Mouse (Mus musculus): ENCODE measurements around the gene Coq8a. TPM values are rescaled to one million over a fixed set of nuclear protein-coding genes. Genes with fewer than 3 reads are reported as not detected.

Coq8a gene
- polyA plus RNA-seq, 1 experiment from 2014 or later = 38.3 TPM

DNA sequence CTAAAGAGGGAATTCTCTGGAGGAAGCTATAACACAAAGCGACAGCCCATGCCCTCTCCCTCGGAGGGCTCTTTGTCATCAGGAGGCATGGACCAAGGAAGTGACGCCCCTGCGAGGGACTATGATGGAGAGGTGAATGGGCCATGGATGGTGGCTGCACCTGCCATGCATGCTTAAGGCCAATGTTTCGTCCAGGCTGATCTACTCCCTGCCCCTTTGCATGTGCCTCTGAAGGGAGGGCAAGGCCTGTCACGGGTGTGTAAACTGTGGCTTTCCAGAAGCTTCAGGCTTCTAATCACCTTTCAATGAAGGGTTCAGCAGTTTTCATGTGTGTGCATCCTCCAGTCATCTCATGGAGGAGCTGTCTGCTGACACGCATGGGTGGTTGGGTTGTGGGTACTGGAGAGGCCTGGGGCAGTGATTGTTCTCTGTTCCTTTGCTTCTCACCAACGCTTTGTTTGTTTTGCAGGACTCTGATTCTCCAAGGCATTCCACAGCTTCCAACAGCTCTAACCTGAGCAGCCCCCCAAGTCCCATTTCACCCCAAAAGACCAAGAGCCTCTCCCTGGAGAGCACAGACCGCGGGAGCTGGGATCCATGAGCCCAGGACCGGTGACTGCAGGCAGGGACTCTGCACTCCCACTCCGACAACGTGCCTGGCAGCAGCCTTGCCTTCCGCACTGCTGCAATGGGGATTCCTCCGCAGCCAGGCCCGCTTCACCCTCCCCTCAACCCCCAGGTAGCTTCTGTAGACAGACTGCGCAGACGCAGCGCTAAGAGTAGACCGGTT is 37.6 kb downstream of the Coq8a start:
- H3K9ac ChIP-seq (ENCODE audit: low read length) = no peak overlapping the region
- H3K4me2 ChIP-seq (ENCODE audit: low read depth, low read length) = no peak overlapping the region
- H3K4me1 ChIP-seq (ENCODE audit: control insufficient read depth, insufficient read depth, low read length) = no peaks in the 10 kb centered on the region
- ATAC-seq (ENCODE audit: insufficient read depth, low FRiP score) = no peak
- 88% methylated on average over 20 of the region's 20 CpGs for WGBS
- H3K27ac ChIP-seq (ENCODE audit: low read length) = no peak overlapping the region
- no peaks in the 10 kb centered on the region for H3K36me3 ChIP-seq (ENCODE audit: control insufficient read depth, insufficient read depth, low read length)
- no peaks in the 10 kb centered on the region for H3K27me3 ChIP-seq (ENCODE audit: control insufficient read depth, insufficient read depth, low read length)
- no peaks in the 10 kb centered on the region for H3K9me3 ChIP-seq (replicated peaks; ENCODE audit: control insufficient read depth, low read length)
- no peak overlapping the region for H3K4me3 ChIP-seq (replicated peaks; ENCODE audit: low read length)

DNA sequence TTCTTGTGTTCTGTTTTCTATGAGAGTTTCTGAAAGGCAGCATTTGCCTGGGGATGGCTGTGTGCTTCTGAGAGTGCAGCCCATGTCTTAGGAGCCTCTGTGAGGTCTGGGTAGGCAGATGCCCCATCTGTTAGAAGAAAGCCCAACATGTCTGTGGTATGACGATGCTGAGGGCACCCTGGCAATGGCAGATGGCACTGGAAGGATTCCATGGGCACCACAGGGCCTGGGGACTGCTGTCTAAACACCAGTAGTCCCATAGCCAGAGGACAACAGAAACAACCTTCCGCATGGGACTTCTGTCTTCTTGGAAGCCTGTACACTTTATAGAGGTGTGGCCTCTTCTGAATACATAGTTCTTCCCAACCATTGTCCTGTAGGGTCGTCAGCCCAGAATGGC is 38.2 kb downstream of the Coq8a start:
- Histone ChIP-seq H3K27me3 (ENCODE audit: control insufficient read depth, insufficient read depth, low read length) (no peaks in the 10 kb centered on the region), H3K27ac (ENCODE audit: low read length) (no peak overlapping the region), H3K9me3 (replicated peaks; ENCODE audit: control insufficient read depth, low read length) (no peaks in the 10 kb centered on the region), H3K9ac (ENCODE audit: low read length) (no peak overlapping the region), H3K4me2 (ENCODE audit: low read depth, low read length) (no peak overlapping the region), H3K4me1 (ENCODE audit: control insufficient read depth, insufficient read depth, low read length) (no peaks in the 10 kb centered on the region), H3K36me3 (ENCODE audit: control insufficient read depth, insufficient read depth, low read length) (no peaks in the 10 kb centered on the region), H3K4me3 (replicated peaks; ENCODE audit: low read length) (no peak overlapping the region)
- no peak for ATAC-seq (ENCODE audit: insufficient read depth, low FRiP score)
- WGBS = 86% methylated on average over 3 of the region's 3 CpGs

DNA sequence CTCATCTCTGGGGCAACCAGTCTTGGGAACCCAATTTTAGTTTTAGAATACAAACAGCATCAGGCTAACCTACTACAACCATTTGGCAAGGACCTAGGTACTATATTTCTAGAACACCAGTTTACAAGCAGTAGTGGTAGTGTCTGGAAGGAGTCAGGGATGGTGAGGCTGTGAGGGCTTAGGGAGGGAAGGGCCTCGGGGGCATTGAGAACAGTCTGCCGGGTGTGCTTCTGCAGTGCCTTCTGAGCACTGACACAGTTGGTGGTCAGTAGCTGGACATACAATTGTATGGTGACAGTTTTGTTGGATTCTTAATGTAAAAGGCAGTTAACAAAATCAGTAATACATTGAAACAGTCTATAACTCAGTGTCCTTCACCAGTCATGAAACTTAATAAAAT is 38.9 kb downstream of the Coq8a start:
- H3K36me3 ChIP-seq (ENCODE audit: control insufficient read depth, insufficient read depth, low read length) = no peaks in the 10 kb centered on the region
- WGBS = 90% methylated on average over 2 of the region's 2 CpGs

DNA sequence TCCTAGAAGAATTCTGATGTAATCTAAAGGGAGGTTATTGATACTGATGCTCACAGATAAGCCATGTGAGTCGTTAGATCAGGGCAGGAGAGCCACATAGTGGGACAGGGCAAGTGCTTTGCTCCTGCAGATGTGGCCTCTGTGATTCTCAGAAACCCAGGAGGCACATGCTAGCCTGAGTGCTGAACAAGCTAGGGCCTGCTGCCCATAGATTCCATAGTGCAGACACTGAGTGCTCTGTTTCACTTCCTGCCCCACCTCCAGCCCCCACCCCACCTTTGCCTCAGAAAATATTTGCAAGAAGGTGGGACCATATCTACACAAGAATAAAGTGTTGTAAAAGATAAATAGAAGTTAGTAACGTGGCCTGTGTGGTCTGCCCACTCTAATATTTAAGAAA is 40.8 kb downstream of the Coq8a start:
- H3K4me2 ChIP-seq (ENCODE audit: low read depth, low read length) = no peak overlapping the region
- H3K27me3 ChIP-seq (ENCODE audit: control insufficient read depth, insufficient read depth, low read length) = no peaks in the 10 kb centered on the region
- no peaks in the 10 kb centered on the region for H3K36me3 ChIP-seq (ENCODE audit: control insufficient read depth, insufficient read depth, low read length)
- no peak overlapping the region for H3K4me3 ChIP-seq (replicated peaks; ENCODE audit: low read length)
- no peaks in the 10 kb centered on the region for H3K9me3 ChIP-seq (replicated peaks; ENCODE audit: control insufficient read depth, low read length)
- peak; percentile 72; the same call in 1 of the 2 replicates for ATAC-seq (ENCODE audit: insufficient read depth, low FRiP score)
- H3K4me1 ChIP-seq (ENCODE audit: control insufficient read depth, insufficient read depth, low read length) = no peaks in the 10 kb centered on the region
- 55% methylated on average over 2 of the region's 2 CpGs for WGBS
- peak overlapping the region; percentile 42; the same call in 1 of the 2 replicates for H3K27ac ChIP-seq (ENCODE audit: low read length)
- no peak overlapping the region for H3K9ac ChIP-seq (ENCODE audit: low read length)

More for the DNA sequence above, 38.9 kb downstream of the Coq8a start:
- H3K4me3 ChIP-seq (replicated peaks; ENCODE audit: low read length) = no peak overlapping the region
- H3K4me1 ChIP-seq (ENCODE audit: control insufficient read depth, insufficient read depth, low read length) = no peaks in the 10 kb centered on the region
- H3K27me3 ChIP-seq (ENCODE audit: control insufficient read depth, insufficient read depth, low read length) = no peaks in the 10 kb centered on the region
- no peak overlapping the region for H3K27ac ChIP-seq (ENCODE audit: low read length)
- H3K4me2 ChIP-seq (ENCODE audit: low read depth, low read length) = no peak overlapping the region
- H3K9ac ChIP-seq (ENCODE audit: low read length) = no peak overlapping the region
- no peaks in the 10 kb centered on the region for H3K9me3 ChIP-seq (replicated peaks; ENCODE audit: control insufficient read depth, low read length)
- ATAC-seq (ENCODE audit: insufficient read depth, low FRiP score) = no peak

DNA sequence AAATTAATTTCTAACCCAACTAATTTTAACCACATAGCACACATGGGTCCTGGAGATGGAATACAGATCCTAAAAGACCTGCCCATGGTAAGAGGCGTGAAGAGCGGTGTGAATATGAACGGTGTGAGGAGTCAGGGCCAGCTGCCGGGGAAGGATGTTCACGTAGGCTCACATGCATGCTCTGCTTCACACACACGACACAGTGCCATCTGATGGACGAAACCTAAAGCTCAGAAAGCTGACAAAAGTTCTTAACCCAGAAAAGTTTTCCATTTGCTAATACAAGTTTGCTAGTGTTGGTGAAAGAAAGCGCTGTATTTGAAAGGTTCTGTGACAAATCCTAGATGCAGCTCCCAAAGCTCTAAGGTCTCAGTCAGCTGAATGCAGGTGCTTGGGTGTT is 48.2 kb downstream of the Coq8a start:
- Histone ChIP-seq H3K9me3 (replicated peaks; ENCODE audit: control insufficient read depth, low read length) (no peaks in the 10 kb centered on the region), H3K4me1 (ENCODE audit: control insufficient read depth, insufficient read depth, low read length) (no peaks in the 10 kb centered on the region), H3K4me2 (ENCODE audit: low read depth, low read length) (no peak overlapping the region), H3K36me3 (ENCODE audit: control insufficient read depth, insufficient read depth, low read length) (no peaks in the 10 kb centered on the region), H3K9ac (ENCODE audit: low read length) (no peak overlapping the region), H3K27ac (ENCODE audit: low read length) (no peak overlapping the region), H3K4me3 (replicated peaks; ENCODE audit: low read length) (no peak overlapping the region), H3K27me3 (ENCODE audit: control insufficient read depth, insufficient read depth, low read length) (no peaks in the 10 kb centered on the region)
- WGBS = 80% methylated on average over 8 of the region's 8 CpGs
- no peak for ATAC-seq (ENCODE audit: insufficient read depth, low FRiP score)

DNA sequence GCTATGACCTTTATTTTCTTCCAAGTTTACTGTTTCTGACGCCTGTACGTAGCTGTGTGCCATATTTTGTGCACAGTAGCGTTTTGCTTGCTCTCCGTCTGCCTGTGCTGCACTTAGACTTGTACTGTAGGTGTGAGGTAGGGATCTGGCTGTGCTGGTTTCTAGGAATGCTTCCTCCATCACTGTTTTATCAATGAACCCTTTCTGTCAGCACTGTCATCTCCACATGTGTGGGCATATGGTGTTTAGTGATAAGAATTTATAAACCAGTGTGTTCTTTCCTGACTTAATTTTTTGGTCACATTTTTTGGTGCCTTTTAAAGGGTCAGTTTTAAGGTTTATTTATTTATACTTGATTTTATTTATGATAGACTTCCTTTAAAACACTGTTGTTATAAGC is 50.8 kb downstream of the Coq8a start:
- H3K36me3 ChIP-seq (ENCODE audit: control insufficient read depth, insufficient read depth, low read length) = peaks cover 5% of the 10 kb centered on the region; the same call in 1 of the 2 replicates
- no peaks in the 10 kb centered on the region for H3K4me1 ChIP-seq (ENCODE audit: control insufficient read depth, insufficient read depth, low read length)
- no peak for ATAC-seq (ENCODE audit: insufficient read depth, low FRiP score)
- WGBS = 84% methylated on average over 4 of the region's 4 CpGs
- H3K27me3 ChIP-seq (ENCODE audit: control insufficient read depth, insufficient read depth, low read length) = no peaks in the 10 kb centered on the region
- H3K9ac ChIP-seq (ENCODE audit: low read length) = no peak overlapping the region
- no peak overlapping the region for H3K4me2 ChIP-seq (ENCODE audit: low read depth, low read length)
- no peaks in the 10 kb centered on the region for H3K9me3 ChIP-seq (replicated peaks; ENCODE audit: control insufficient read depth, low read length)
- H3K27ac ChIP-seq (ENCODE audit: low read length) = no peak overlapping the region
- H3K4me3 ChIP-seq (replicated peaks; ENCODE audit: low read length) = no peak overlapping the region

DNA sequence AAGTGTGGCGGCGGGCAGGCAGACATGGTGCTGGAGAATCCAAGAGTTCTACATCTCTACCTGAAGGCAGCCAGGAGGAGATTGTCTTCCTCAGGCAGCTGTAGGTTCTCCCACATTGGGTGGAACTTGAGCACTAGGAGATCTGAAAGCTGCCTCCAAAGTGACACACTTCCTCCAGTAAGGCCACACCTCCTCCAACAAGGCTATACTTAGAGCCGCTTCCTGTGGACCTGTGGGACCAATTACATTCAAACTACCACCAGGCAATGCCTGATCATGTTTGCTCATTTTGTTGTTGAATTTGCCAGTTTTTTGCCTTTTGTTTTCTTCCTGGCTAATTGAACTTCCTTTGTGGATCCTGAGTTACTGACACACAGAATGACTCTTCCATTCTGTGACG is 51.4 kb downstream of the Coq8a start:
- Histone ChIP-seq H3K9ac (ENCODE audit: low read length) (no peak overlapping the region), H3K36me3 (ENCODE audit: control insufficient read depth, insufficient read depth, low read length) (peaks cover 5% of the 10 kb centered on the region; the same call in 1 of the 2 replicates), H3K4me3 (replicated peaks; ENCODE audit: low read length) (no peak overlapping the region), H3K9me3 (replicated peaks; ENCODE audit: control insufficient read depth, low read length) (no peaks in the 10 kb centered on the region), H3K27me3 (ENCODE audit: control insufficient read depth, insufficient read depth, low read length) (no peaks in the 10 kb centered on the region), H3K4me1 (ENCODE audit: control insufficient read depth, insufficient read depth, low read length) (no peaks in the 10 kb centered on the region), H3K4me2 (ENCODE audit: low read depth, low read length) (no peak overlapping the region), H3K27ac (ENCODE audit: low read length) (no peak overlapping the region)
- 89% methylated on average over 4 of the region's 4 CpGs for WGBS
- no peak for ATAC-seq (ENCODE audit: insufficient read depth, low FRiP score)

DNA sequence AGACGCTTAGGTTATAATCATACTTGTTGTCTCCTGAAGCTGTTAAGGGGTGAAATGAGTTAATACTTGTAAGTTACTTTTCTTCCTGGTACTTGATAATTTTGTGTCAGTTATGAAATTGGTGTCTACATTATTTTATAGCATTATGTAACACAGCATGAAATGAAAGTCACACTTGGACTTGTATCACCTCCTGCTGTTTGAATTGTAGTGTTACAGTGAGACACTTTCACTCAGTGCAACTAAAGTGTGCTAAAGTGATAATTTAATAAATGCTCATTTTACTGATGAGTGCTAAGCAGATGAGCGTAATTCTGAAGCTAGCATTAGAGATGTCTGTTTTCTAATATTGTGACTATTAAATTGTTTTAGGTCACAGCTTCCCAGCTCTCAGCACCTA is 58.4 kb downstream of the Coq8a start:
- H3K9ac ChIP-seq (ENCODE audit: low read length) = no peak overlapping the region
- no peak overlapping the region for H3K4me2 ChIP-seq (ENCODE audit: low read depth, low read length)
- 94% methylated on average over 2 of the region's 2 CpGs for WGBS
- no peaks in the 10 kb centered on the region for H3K27me3 ChIP-seq (ENCODE audit: control insufficient read depth, insufficient read depth, low read length)
- H3K27ac ChIP-seq (ENCODE audit: low read length) = no peak overlapping the region
- no peaks in the 10 kb centered on the region for H3K9me3 ChIP-seq (replicated peaks; ENCODE audit: control insufficient read depth, low read length)
- no peak for ATAC-seq (ENCODE audit: insufficient read depth, low FRiP score)
- no peak overlapping the region for H3K4me3 ChIP-seq (replicated peaks; ENCODE audit: low read length)
- H3K4me1 ChIP-seq (ENCODE audit: control insufficient read depth, insufficient read depth, low read length) = no peaks in the 10 kb centered on the region
- peaks cover 16% of the 10 kb centered on the region for H3K36me3 ChIP-seq (ENCODE audit: control insufficient read depth, insufficient read depth, low read length)

DNA sequence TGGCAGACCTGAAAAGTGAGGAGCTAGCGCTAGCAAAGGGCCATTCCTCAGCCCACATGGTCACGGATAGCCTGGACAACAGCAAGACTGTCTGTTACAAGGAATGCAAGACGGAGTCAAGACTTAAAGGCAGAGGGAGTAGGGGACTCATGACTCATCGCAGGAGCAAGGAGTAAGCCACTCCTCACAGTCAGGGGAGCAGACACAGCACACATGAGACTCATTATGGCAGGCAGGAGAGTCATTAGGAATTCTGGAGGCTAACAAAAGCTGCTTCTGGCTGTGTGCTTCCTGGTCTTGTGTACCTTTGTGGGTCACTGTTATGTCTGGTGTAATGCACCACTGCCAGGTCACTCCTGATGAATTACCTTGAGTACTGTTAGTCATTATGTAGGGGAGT is 60.2 kb downstream of the Coq8a start:
- Histone ChIP-seq H3K9ac (ENCODE audit: low read length) (no peak overlapping the region), H3K36me3 (ENCODE audit: control insufficient read depth, insufficient read depth, low read length) (peaks cover 10% of the 10 kb centered on the region; the same call in 1 of the 2 replicates), H3K4me2 (ENCODE audit: low read depth, low read length) (no peak overlapping the region), H3K4me3 (replicated peaks; ENCODE audit: low read length) (no peak overlapping the region), H3K9me3 (replicated peaks; ENCODE audit: control insufficient read depth, low read length) (no peaks in the 10 kb centered on the region), H3K4me1 (ENCODE audit: control insufficient read depth, insufficient read depth, low read length) (no peaks in the 10 kb centered on the region), H3K27ac (ENCODE audit: low read length) (no peak overlapping the region), H3K27me3 (ENCODE audit: control insufficient read depth, insufficient read depth, low read length) (no peaks in the 10 kb centered on the region)
- WGBS = 80% methylated on average over 4 of the region's 4 CpGs
- ATAC-seq (ENCODE audit: insufficient read depth, low FRiP score) = no peak

Measured in stomach, embryonic 16.5 days (tissue).